Mouse (Mus musculus) frontal cortex, postnatal 25 days (tissue): ENCODE data around the gene Amotl1.
A peak's percentile ranks its signal among the peaks of the same experiment; 100 is the strongest.

Experiments used
- DNase-seq, 2 experiments: peaks; one replicate each; pipeline ENCODE4 v3.0.0; 2022; ENCODE audit warnings: low spot score in 2 of 2

The Amotl1 gene

GRCm38 (mm10) chr9:14641310-14642067 lies 3.4 kb downstream of the Amotl1 start:
- no peak for DNase-seq

DNA sequence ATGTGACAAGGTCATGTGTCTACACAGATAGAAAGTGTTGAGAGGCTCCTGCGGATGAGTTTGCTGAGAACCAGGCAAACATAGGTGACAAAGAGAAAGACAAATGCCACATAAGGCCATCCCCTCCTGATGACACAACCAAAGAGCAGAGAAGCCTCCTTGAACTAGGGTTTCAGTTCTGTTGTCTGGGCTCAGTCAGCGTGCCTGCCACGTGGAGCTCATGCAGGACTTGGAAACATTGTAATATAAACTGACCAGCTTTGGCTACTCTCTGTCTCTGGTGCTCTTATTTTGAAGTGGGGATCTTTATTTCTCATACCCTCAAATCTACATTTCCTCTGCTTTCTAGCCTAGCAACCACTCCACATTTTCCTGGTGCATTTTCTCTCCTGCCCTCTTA lies 8.6 kb downstream of the Amotl1 start:
- DNase-seq: no peak

GRCm38 (mm10) chr9:14635551-14635950 lies 9.3 kb downstream of the Amotl1 start:
- DNase-seq: no peak

DNA sequence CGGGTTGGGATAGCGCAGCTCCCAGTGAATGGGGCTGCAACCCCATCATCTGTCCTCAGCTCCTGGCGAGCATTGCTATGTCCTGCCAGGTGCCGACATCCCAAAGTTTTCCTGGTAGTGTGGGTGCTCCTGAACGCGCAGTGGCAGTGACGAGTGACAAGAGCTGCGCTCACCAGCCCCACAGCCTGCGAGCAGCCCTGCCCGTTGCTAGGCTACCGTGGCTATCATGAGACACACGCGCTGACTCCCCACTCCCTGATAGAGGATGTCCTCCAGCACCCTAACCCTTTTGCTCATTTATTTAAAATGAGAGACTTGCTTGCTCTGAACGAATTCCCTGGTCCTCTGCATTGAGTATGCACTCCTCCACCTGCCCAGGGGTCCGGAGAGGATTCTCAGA lies 10.7 kb downstream of the Amotl1 start:
- no peak for DNase-seq

GRCm38 (mm10) chr9:14632365-14633163 lies 12.3 kb downstream of the Amotl1 start:
- no peak for DNase-seq

GRCm38 (mm10) chr9:14631729-14632128 lies 13.1 kb downstream of the Amotl1 start:
- DNase-seq: no peak

DNA sequence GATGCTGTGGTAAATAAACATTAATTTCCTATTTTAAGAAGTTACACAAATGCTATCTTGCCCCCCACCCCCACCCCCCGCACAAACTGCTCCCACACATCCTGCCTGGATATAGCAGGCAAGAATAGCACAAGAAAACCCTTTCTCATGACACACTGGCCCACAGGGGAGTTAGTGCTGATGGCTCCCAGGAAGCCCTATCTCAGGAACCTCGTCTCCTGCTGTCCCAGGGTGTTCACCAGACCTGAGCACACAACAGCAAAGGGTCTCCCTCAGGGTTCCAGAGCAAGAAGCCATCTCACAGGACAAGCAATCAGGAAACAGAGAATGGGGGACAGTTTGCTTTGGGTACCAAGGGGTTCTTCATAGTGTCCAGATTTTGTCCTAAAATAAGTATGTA lies 17.3 kb downstream of the Amotl1 start:
- DNase-seq: no peak

DNA sequence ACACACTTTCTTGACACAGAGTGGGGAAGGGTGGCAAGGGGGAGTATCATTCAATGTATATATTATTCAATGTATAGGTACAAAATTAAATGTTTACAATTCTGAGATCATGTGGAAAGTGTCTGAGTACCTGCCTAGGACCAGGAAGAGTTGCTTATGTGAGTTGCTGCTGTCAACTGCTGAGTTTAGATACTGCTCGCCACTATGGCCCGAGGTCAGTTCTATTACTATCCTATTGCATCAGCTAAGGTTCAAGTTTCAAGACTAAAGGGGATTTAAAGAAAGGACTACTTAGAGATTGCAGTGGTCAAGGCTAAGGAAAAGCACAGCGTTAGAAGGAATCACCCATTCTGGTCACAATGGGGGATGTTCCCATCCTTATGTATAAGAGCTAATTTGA lies 18.9 kb downstream of the Amotl1 start:
- DNase-seq: no peak

DNA sequence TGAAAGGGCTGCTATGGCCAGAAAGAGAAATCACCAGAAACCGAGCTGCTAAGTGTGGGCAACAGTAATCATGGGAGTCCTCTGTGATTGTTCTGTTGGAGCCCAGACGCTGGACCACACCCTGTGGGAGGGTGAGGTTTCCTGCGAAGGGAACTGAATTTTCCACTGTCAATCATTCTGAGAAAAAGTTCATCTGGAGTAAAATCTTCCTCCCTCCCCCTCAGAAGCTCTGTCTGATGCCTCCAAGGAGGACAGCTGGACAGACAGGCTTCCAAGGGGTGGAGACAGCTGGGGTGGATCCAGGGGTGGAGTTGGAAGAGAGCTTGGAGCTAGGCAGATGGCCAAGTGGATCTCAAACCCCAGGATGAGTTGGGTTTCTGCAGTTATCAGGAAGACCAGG lies 19.8 kb downstream of the Amotl1 start:
- DNase-seq: no peak

GRCm38 (mm10) chr9:14623928-14624327 lies 20.9 kb downstream of the Amotl1 start:
- DNase-seq: no peak

DNA sequence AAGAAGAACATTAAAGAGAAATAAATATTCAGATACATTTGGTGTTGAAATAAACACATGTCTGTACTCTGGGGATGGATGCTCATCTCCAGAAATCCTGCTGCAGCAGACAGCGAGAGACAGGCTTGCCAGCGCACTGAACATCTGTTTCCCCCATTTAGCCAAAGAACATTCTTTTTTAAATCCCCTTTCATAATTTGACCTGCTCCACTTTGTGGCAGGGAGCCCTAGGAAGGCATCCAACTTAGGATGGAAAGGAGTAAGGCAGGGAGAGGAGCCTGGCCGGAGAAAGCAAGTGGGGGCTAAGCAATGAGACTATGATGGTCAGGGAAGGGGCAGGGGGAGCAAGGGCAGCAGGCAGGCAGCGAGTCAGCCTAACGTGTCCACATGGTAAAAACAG lies 21.6 kb downstream of the Amotl1 start:
- DNase-seq: no peak

GRCm38 (mm10) chr9:14622848-14623247 lies 22.0 kb downstream of the Amotl1 start:
- no peak for DNase-seq

DNA sequence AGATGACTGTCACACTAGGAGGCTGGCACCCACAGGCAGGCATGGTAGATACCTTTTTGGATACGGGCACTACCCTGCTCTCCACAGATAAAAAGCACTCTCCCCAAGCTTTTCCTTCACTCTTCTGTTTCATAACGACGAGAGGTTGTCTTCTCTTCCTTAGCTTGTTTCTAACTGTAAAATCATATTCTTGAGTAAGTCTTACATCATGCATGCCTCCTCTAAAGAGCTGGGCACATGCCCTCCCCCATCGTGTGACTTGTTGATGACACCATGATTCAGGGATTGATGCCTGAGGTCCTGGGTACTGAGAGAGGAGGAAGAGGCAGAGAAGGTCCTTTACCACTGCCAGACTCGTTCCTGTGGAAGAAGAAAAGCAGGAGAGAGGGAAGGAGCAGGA lies 24.7 kb downstream of the Amotl1 start:
- DNase-seq: no peak

GRCm38 (mm10) chr9:14614931-14615880 lies 29.6 kb downstream of the Amotl1 start:
- no peak for DNase-seq

DNA sequence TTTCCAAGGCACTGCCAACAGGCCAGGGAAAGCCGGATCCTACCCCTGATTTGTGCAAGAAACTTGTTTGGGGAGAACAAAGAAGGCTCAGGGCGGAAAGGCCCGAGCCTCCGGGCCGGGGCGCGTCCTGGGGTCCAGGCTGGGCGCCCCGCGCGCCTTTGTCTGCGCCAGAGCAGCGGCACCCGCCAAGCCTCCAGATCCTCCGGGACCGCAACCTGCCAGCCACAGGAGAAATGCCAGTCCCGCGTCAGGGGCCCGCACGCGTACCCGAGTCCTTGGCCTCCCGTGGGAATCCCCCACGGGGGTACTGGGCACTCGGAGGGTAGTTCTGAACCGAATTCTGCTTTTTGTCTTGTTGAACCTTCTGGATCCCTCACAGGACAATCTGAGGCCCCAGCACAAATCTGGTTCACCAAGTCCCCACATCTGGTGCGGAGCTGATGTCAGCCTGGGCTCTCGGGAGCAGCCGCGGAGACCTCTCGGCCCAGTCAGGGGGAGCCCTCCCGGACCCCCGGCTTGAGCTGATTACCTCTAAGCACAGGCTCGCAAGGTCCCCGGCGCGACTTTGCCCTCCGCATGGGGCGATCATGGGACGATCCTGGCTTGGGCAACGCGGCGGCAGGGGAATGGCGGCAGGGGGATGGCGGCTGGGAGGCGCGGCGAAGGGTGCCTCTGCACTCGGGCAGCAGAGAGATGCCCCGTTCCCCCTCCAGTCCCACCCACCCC lies 30.5 kb downstream of the Amotl1 start:
- DNase-seq: peak; percentile 19 to 20

DNA sequence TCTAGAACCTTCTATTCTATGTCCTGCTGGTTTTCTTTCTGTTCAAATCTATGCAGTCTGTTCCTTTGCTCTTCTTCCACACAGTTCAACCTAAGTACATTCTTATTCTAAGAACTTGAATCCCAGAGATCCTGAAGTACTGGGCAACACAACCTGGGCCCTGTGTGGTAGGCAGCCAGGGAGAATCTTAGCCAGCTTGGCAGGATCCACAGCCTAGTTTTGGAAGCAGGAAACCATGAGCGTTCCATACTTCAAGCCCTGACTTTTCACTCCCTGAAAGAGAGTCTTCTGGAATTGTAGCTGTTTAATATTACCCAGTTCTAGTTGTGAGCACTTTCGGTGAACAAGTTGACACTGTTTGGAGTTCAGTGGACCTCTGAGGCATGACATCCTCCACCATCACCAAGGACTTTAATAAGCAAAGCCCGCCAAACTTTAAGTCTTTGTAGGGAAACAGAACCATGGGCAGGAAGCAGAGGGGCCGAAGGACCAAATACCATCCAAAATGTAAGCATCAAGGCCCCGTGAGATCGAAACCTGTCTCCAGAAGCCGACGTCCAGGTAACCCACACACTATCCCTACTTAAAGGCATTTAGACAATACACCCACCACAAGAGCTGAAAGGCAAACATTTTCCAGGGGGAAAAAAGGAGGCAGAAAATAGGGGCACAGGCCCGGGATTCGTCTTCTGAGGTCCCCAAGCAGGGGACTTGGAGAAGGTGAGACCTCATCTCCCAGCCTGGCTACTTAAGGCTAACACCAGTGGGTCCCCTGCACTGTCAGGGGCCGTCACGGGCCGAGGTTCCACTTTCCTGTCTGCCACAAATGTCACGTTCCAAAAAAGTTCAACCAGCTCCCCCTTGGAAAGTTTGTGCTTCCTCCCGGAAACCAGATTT lies 31.3 kb downstream of the Amotl1 start:
- no peak for DNase-seq

- DNase-seq: no peak
These were observed 32.3 kb downstream of the Amotl1 start for GRCm38 (mm10) chr9:14612588-14612987.

- DNase-seq: no peak
These were observed 36.3 kb downstream of the Amotl1 start for GRCm38 (mm10) chr9:14608521-14608920.

DNA sequence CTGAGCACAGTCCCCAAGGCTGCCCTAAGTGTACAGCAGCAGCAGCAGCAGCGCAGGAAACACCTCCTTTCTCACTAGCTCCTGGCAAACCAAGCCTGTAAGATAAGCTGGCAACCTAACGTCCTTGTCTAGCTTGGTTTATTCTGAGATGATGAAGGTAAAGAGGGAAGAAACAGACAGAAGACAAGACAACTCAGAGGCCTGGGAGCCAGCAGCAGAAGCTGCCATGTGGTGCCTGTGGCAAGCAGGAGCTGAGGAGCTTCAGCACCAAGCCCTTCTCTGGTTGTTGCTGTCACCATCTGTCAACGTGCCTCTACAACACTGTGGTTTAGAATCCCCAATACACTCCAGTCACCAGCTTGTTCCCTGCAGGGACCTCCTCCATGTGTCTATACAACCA lies 37.4 kb downstream of the Amotl1 start:
- DNase-seq: no peak

GRCm38 (mm10) chr9:14605992-14606391 lies 38.9 kb downstream of the Amotl1 start:
- no peak for DNase-seq
